Mouse (Mus musculus) midbrain, embryonic 11.5 days (tissue): ENCODE results near the gene Gpx3. TPM values are rescaled to one million over a fixed set of nuclear protein-coding genes. Genes with fewer than 3 reads are reported as not detected.

Experiments
- ATAC-seq: fragments of 200-750 bp; cut with Nextera tagmentation; 2 replicates; pipeline ENCODE4 v1.8.0; 2017; ENCODE audit warnings: moderate TSS enrichment, moderate library complexity; ENCODE audit not compliant: low FRiP score
- DNase-seq: peaks from one replicate; pipeline ENCODE4 v3.0.0; 2015; ENCODE audit warnings: low spot score; ENCODE audit errors: missing footprints
- H3K27ac ChIP-seq: fragments of 300-500 bp; sonication (generic); 2 replicates; pipeline ENCODE4 v1.5.1; 2014; ENCODE audit warnings: low read depth, low read length
- H3K27me3 ChIP-seq: fragments of 300-500 bp; sonication (generic); 2 replicates; pipeline ENCODE4 v1.6.1; 2014; ENCODE audit warnings: mild to moderate bottlenecking, low read length, moderate library complexity, mixed read lengths; ENCODE audit not compliant: control insufficient read depth, insufficient read depth
- H3K36me3 ChIP-seq: fragments of 300-500 bp; sonication (generic); 2 replicates; pipeline ENCODE4 v1.6.1; 2014; ENCODE audit warnings: mild to moderate bottlenecking, low read length, moderate library complexity, mixed read lengths; ENCODE audit not compliant: control insufficient read depth, insufficient read depth
- H3K4me1 ChIP-seq: fragments of 300-500 bp; sonication (generic); 2 replicates; pipeline ENCODE4 v1.6.1; 2014; ENCODE audit warnings: low read length; ENCODE audit not compliant: control insufficient read depth, insufficient read depth
- H3K4me2 ChIP-seq: fragments of 300-500 bp; sonication (generic); 2 replicates; pipeline ENCODE4 v1.6.1; 2014; ENCODE audit warnings: mild to moderate bottlenecking, moderate library complexity
- H3K4me3 ChIP-seq: fragments of 300-500 bp; sonication (generic); 2 replicates; pipeline ENCODE4 v1.5.1; 2014; ENCODE audit warnings: low read depth, low read length
- H3K9ac ChIP-seq: fragments of 300-500 bp; sonication (generic); 2 replicates; pipeline ENCODE4 v1.6.1; 2014; ENCODE audit warnings: low read length
- H3K9me3 ChIP-seq: fragments of 300-500 bp; sonication (generic); 2 replicates; pipeline ENCODE4 v1.6.1; 2016; ENCODE audit warnings: low read length; ENCODE audit not compliant: control insufficient read depth
- WGBS: fragments of 180-500 bp; shearing (Covaris S2); extraction: QIAGEN DNeasy Blood & Tissue Kit; methylation state at CpG from one replicate; pipeline ENCODE4 v1.1.7; 2014; 5-methylcytosine and 5-hydroxymethylcytosine counted together
- polyA plus RNA-seq: library from polyadenylated mRNA; unstranded; fragments of >200 nt; fragmentation: Nextera tagmentation; extraction: Ambion mirVana; gene quantifications from 2 replicates; pipeline ENCODE4 v1.2.1, GENCODE M21; 2014

The Gpx3 gene
- polyA plus RNA-seq, 1 experiment from 2014 or later, result 57.2 TPM

GRCm38 (mm10) chr11:54913841-54914240 lies 11.6 kb downstream of the Gpx3 start:
- WGBS, result 93% methylated on average over 5 of the region's 5 CpGs
- ATAC-seq, result no peak
- H3K4me3 ChIP-seq, result no peak overlapping the region

GRCm38 (mm10) chr11:54917461-54917860 lies 15.2 kb downstream of the Gpx3 start:
- no peak overlapping the region for H3K4me3 ChIP-seq
- ATAC-seq (no peak), DNase-seq (no peak)
- H3K36me3 ChIP-seq, result no peaks in the 10 kb centered on the region; the same call in 1 of the 2 replicates
- no peak overlapping the region for H3K4me2 ChIP-seq
- WGBS, result 93% methylated on average over 7 of the region's 7 CpGs
- H3K9ac ChIP-seq, result no peak overlapping the region
- no peaks in the 10 kb centered on the region for H3K27me3 ChIP-seq
- no peaks in the 10 kb centered on the region for H3K9me3 ChIP-seq
- no peak overlapping the region for H3K27ac ChIP-seq
- H3K4me1 ChIP-seq, result no peaks in the 10 kb centered on the region

More at GRCm38 (mm10) chr11:54913841-54914240, 11.6 kb downstream of the Gpx3 start:
- DNase-seq, result peak; percentile 61
- no peak overlapping the region for H3K27ac ChIP-seq
- H3K36me3 ChIP-seq, result no peaks in the 10 kb centered on the region
- no peaks in the 10 kb centered on the region for H3K9me3 ChIP-seq
- no peaks in the 10 kb centered on the region for H3K27me3 ChIP-seq
- H3K9ac ChIP-seq, result no peak overlapping the region
- H3K4me1 ChIP-seq, result no peaks in the 10 kb centered on the region
- H3K4me2 ChIP-seq, result no peak overlapping the region

- Histone ChIP-seq H3K9ac (no peak overlapping the region), H3K9me3 (no peaks in the 10 kb centered on the region), H3K27me3 (no peaks in the 10 kb centered on the region), H3K4me2 (no peak overlapping the region), H3K27ac (no peak overlapping the region), H3K36me3 (no peaks in the 10 kb centered on the region; the same call in 1 of the 2 replicates), H3K4me3 (no peak overlapping the region), H3K4me1 (no peaks in the 10 kb centered on the region)
- no peak for ATAC-seq
- WGBS, result 90% methylated on average over 4 of the region's 4 CpGs
- no peak for DNase-seq
Observed at GRCm38 (mm10) chr11:54918273-54918672, 16.0 kb downstream of the Gpx3 start.

- DNase-seq, result no peak
- Histone ChIP-seq H3K4me3 (no peak overlapping the region), H3K4me1 (no peaks in the 10 kb centered on the region), H3K27ac (no peak overlapping the region), H3K36me3 (no peaks in the 10 kb centered on the region; the same call in 1 of the 2 replicates), H3K9me3 (no peaks in the 10 kb centered on the region), H3K9ac (no peak overlapping the region), H3K27me3 (no peaks in the 10 kb centered on the region), H3K4me2 (no peak overlapping the region)
- ATAC-seq, result no peak
- 83% methylated on average over 11 of the region's 11 CpGs for WGBS
Observed at GRCm38 (mm10) chr11:54920127-54920972, 18.1 kb downstream of the Gpx3 start.

- no peak for ATAC-seq
- H3K9ac ChIP-seq, result no peak overlapping the region
- H3K4me2 ChIP-seq, result no peak overlapping the region
- no peak overlapping the region for H3K27ac ChIP-seq
- H3K4me3 ChIP-seq, result no peak overlapping the region
- no peaks in the 10 kb centered on the region; the same call in 1 of the 2 replicates for H3K36me3 ChIP-seq
- H3K4me1 ChIP-seq, result no peaks in the 10 kb centered on the region
- WGBS, result 77% methylated on average over 6 of the region's 6 CpGs
- no peaks in the 10 kb centered on the region for H3K27me3 ChIP-seq
- no peak for DNase-seq
- no peaks in the 10 kb centered on the region for H3K9me3 ChIP-seq
Observed at GRCm38 (mm10) chr11:54920973-54921580, 18.8 kb downstream of the Gpx3 start.

- H3K4me1 ChIP-seq, result no peaks in the 10 kb centered on the region
- H3K27me3 ChIP-seq, result no peaks in the 10 kb centered on the region
- ATAC-seq, result no peak
- H3K36me3 ChIP-seq, result no peaks in the 10 kb centered on the region; the same call in 1 of the 2 replicates
- H3K27ac ChIP-seq, result no peak overlapping the region
- no peak for DNase-seq
- H3K9me3 ChIP-seq, result no peaks in the 10 kb centered on the region
- H3K4me2 ChIP-seq, result no peak overlapping the region
- 59% methylated on average over 7 of the region's 7 CpGs for whole genome bisulfite sequencing
- H3K4me3 ChIP-seq, result no peak overlapping the region
- no peak overlapping the region for H3K9ac ChIP-seq
Observed at GRCm38 (mm10) chr11:54921798-54922197, 19.5 kb downstream of the Gpx3 start.

- Histone ChIP-seq H3K9ac (no peak overlapping the region), H3K4me1 (no peaks in the 10 kb centered on the region), H3K27ac (no peak overlapping the region), H3K4me3 (no peak overlapping the region), H3K9me3 (no peaks in the 10 kb centered on the region), H3K27me3 (no peaks in the 10 kb centered on the region), H3K4me2 (no peak overlapping the region), H3K36me3 (no peaks in the 10 kb centered on the region; the same call in 1 of the 2 replicates)
- ATAC-seq, result no peak
- DNase-seq, result no peak
- 89% methylated on average over 3 of the region's 3 CpGs for WGBS
Observed at GRCm38 (mm10) chr11:54922488-54922887, 20.2 kb downstream of the Gpx3 start.

GRCm38 (mm10) chr11:54924145-54924544 lies 21.9 kb downstream of the Gpx3 start:
- ATAC-seq, result no peak
- Histone ChIP-seq H3K4me3 (no peak overlapping the region), H3K4me2 (no peak overlapping the region), H3K9ac (no peak overlapping the region), H3K27ac (no peak overlapping the region), H3K36me3 (no peaks in the 10 kb centered on the region; the same call in 1 of the 2 replicates), H3K4me1 (no peaks in the 10 kb centered on the region), H3K9me3 (no peaks in the 10 kb centered on the region), H3K27me3 (no peaks in the 10 kb centered on the region)
- WGBS, result 92% methylated on average over 14 of the region's 14 CpGs
- DNase-seq, result no peak
